Mouse (Mus musculus): Measurements from ENCODE around the gene Wls.

Gene Wls

GRCm38 (mm10) chr3:159917328-159918090, 78.0 kb downstream of the Wls start:
- in situ Hi-C loops (cut with MseI, MboI): no loop called here

Measured in mouse trophoblast stem cell (cell line).